Mouse (Mus musculus): ENCODE measurements around the gene Per1. TPM values are rescaled to one million over a fixed set of nuclear protein-coding genes. Genes with fewer than 3 reads are reported as not detected.

Per1 gene
- polyA plus RNA-seq (2015; fragmentation: Nextera tagmentation; extraction: Ambion mirVana): 8.0 and 8.4 TPM in 2 replicates

DNA sequence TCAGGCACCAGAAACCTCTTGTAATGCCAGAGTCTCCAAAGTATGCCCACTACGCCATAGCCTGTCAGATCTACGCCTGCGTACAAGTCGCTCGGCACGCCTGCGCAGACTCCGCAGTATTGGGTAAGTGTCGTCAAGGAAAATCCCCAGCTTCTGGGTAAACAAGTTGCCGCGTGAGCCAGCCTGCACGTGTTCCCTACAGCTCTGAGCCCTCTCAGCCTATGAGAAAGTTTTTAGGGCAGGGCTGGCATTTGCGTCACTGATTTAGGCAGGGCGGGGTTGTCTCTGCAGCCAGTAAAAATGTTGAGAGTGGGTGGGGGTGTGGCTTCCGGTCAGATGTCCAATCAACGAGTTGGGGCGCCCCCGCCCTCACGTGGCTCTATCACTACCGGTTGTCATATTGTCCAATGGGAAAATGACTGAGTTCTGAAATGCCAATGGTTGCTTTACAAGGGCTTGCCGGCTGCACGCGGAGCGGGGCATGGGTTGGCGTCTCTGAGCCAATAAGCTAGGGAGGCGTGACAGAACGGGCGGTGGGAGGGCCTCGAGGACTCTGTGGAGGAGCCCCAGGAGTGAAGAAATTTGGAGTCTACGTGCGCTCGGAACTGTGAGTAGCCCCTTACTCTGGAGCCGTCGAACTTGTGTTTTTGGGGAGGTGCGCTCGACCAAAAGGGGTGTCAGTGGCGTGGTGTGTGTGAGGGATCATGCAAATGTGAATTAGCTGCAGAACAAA is at the start of gene Per1:
Per1 (plus strand) TSS at position 521 of the 733 bp plus-strand sequence.
- H3K4me3 ChIP-seq: peak within 1 kb of the TSS; percentile 63
- WGBS: under 1% methylated on average over 37 of the region's 37 CpGs
- ATAC-seq (ENCODE audit: low read depth): peak; percentile 93

DNA sequence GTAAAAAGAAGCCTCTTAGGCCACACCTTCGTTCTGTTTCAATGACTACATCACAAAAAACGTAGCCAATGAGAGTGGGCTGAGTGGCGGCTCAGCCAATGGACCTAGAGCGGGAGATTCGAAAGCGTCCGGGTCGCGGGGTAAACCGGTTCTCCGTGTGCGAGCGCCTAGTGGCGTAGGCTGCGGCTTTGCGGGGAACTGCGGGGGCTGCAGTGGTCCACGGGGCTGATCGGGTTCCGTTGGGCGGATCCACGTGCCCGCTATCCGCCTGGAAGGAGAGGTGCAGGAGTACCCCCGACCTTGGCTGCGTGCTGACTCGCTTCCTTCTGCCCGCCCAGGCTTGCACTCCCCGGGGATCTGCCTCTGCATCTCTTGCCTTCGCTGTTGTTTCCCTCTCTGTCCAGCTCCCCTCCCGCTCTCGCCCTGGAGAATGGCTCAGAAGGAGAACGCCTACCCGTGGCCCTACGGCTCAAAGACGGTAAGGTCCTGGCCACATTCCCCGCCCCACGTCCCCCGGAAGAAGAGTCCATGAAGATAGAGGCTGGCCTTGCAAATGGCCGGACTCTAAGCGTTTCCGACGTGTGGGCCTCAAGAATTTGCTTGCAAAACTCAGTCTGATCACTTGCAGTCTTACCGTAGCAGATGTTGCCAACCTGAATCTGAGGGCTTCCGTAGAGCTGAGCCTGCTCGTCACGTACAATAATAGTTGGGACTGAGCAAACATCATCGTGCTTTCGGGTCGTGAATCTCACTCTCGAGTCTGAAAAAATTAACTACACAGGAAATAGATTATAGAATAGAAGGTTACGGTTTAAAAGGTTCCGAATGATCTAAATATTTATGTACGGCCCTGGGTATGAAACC is 49.3 kb upstream of the Per1 start, which contains the start of gene Aurkb:
Aurkb (plus strand) TSS at position 117 of the 864 bp plus-strand sequence.
- Histone ChIP-seq H3K4me3 (peak within 1 kb of the TSS; percentile 63), H3K9ac (peak within 1 kb of the TSS; percentile 67), H3K36me3 (no peaks in the 10 kb centered on the region; the same call in 1 of the 2 replicates), H3K27me3 (no peaks in the 10 kb centered on the region), H3K4me1 (replicated peaks) (peaks cover 18% of the 10 kb centered on the region), H3K4me2 (peak within 1 kb of the TSS; percentile 90), H3K27ac (replicated peaks) (peak within 1 kb of the TSS; percentile 39; the same call in 1 of the 2 replicates), H3K9me3 (no peaks in the 10 kb centered on the region)
- WGBS: 1% methylated on average over 54 of the region's 54 CpGs
- ATAC-seq (ENCODE audit: low read depth): peak; percentile 55

More for the DNA sequence above, at the start of gene Per1:
- Histone ChIP-seq H3K36me3 (peaks cover 28% of the 10 kb centered on the region), H3K4me1 (replicated peaks) (peaks cover 79% of the 10 kb centered on the region), H3K9me3 (no peaks in the 10 kb centered on the region), H3K27ac (replicated peaks) (peak within 1 kb of the TSS; percentile 88), H3K9ac (peak within 1 kb of the TSS; percentile 64), H3K4me2 (peak within 1 kb of the TSS; percentile 93), H3K27me3 (no peaks in the 10 kb centered on the region; the same call in 1 of the 2 replicates)

DNA sequence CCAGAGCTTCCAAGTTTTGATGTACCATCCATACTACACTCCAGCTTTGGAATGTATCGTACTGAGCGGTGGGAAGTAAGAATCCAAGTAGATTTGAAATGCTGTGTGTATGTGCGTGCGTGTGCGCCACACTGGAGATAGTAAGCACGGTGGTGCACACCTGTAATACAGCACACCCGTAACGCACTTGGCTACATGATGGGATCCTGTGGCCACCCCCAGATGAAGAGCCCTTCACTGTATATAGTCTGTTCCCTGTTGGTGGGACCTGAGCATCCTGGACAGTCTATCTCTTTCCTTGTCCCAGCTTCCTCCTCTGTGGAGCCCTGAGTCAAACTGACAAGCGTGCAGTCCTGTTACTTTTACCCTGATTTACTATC is 48.6 kb upstream of the Per1 start:
- WGBS: 17% methylated on average over 9 of the region's 9 CpGs

DNA sequence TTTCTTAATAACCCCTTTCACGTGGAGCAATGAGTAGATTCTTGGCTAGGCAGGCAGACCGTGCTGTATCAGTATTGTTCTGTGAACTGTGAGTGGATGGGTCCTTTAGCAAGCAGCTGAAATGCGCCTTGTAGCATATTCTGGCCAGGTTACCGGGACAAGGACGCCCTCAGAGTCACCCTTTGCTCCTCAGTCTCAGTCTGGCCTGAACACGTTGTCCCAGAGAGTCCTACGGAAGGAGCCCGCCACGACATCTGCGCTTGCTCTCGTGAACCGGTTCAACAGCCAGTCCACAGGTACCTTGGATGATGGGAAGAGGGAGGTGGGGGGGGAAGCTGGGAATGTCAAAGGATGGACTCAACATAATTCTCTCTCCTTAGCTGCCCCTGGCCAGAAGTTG is 47.4 kb upstream of the Per1 start:
- ATAC-seq (ENCODE audit: low read depth): no peak
- Histone ChIP-seq H3K4me1 (replicated peaks) (peaks cover 18% of the 10 kb centered on the region), H3K27ac (replicated peaks) (no peak overlapping the region), H3K9ac (no peak overlapping the region), H3K27me3 (no peaks in the 10 kb centered on the region), H3K36me3 (no peaks in the 10 kb centered on the region; the same call in 1 of the 2 replicates), H3K4me3 (no peak overlapping the region), H3K4me2 (peak overlapping the region; percentile 90; the same call in 1 of the 2 replicates), H3K9me3 (no peaks in the 10 kb centered on the region)
- WGBS: 93% methylated on average over 12 of the region's 12 CpGs

More for the DNA sequence above, 48.6 kb upstream of the Per1 start:
- Histone ChIP-seq H3K36me3 (no peaks in the 10 kb centered on the region; the same call in 1 of the 2 replicates), H3K9ac (peak overlapping the region; percentile 67), H3K4me3 (peak overlapping the region; percentile 63), H3K4me1 (replicated peaks) (peaks cover 18% of the 10 kb centered on the region), H3K9me3 (no peaks in the 10 kb centered on the region), H3K27ac (replicated peaks) (no peak overlapping the region), H3K4me2 (peak overlapping the region; percentile 90), H3K27me3 (no peaks in the 10 kb centered on the region)
- no peak for ATAC-seq (ENCODE audit: low read depth)

DNA sequence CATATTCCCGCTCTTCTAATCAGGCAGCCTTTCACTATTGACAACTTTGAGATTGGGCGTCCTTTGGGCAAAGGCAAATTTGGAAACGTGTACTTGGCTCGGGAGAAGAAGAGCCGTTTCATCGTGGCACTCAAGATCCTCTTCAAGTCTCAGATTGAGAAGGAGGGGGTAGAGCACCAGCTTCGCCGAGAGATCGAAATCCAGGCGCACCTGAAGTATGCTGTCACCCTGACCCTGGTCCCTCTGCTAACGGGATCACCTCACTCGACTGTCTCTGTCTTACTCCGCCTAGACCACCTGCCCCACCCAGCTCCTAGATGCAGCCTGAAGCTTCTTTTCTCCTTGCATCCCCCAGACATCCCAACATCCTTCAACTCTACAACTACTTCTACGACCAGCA is 46.9 kb upstream of the Per1 start:
- Histone ChIP-seq H3K36me3 (no peaks in the 10 kb centered on the region; the same call in 1 of the 2 replicates), H3K9ac (no peak overlapping the region), H3K4me3 (no peak overlapping the region), H3K27me3 (no peaks in the 10 kb centered on the region), H3K27ac (replicated peaks) (no peak overlapping the region), H3K9me3 (no peaks in the 10 kb centered on the region), H3K4me2 (no peak overlapping the region), H3K4me1 (replicated peaks) (peaks cover 18% of the 10 kb centered on the region)
- WGBS: 94% methylated on average over 14 of the region's 14 CpGs
- ATAC-seq (ENCODE audit: low read depth): no peak

DNA sequence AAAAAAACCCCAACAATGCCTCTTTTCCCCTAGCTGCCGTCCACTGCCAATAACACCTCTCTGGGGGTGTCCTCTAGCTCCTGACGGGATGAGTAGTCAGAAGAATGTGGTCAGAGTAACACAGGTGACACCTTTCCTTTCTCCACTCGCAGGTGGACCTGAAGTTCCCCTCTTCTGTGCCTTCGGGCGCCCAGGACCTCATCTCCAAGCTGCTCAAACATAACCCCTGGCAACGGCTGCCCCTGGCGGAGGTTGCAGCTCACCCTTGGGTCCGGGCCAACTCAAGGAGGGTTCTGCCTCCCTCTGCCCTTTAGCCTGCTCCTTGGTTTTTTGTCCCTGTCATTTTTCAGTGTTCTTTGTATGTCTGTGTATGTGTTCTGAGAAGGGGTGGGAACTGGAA is 44.3 kb upstream of the Per1 start:
- Histone ChIP-seq H3K4me3 (no peak overlapping the region), H3K9ac (no peak overlapping the region), H3K9me3 (no peaks in the 10 kb centered on the region), H3K27ac (replicated peaks) (no peak overlapping the region), H3K27me3 (no peaks in the 10 kb centered on the region), H3K4me2 (no peak overlapping the region), H3K4me1 (replicated peaks) (peaks cover 16% of the 10 kb centered on the region), H3K36me3 (no peaks in the 10 kb centered on the region; the same call in 1 of the 2 replicates)
- 84% methylated on average over 8 of the region's 8 CpGs for WGBS
- ATAC-seq (ENCODE audit: low read depth): no peak

DNA sequence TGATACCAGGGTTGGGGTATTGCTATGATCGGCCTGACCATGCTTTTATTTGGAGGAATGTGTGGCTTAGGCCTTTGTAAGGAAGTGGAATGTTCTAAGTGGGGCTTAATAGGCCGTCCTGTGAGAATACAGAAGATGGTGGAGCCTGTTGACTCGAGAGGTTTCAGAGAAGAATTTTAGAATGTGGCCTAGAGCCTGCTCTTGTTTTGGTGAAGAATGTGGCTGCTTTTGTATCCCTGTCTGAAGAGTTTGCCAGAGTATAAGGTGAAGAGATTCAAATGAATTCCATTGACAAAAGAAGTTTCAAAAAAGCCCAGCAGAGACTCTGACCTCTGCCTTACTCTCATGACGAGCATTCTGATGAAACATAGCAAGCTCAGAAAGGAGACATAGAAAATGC is 43.2 kb upstream of the Per1 start:
- H3K4me1 ChIP-seq (replicated peaks): peaks cover 6% of the 10 kb centered on the region
- H3K4me3 ChIP-seq: no peak overlapping the region
- H3K9me3 ChIP-seq: no peaks in the 10 kb centered on the region
- H3K4me2 ChIP-seq: no peak overlapping the region
- H3K27ac ChIP-seq (replicated peaks): no peak overlapping the region
- no peak overlapping the region for H3K9ac ChIP-seq
- H3K36me3 ChIP-seq: no peaks in the 10 kb centered on the region; the same call in 1 of the 2 replicates
- WGBS: 74% methylated on average over 4 of the region's 4 CpGs
- ATAC-seq (ENCODE audit: low read depth): no peak
- no peaks in the 10 kb centered on the region for H3K27me3 ChIP-seq

DNA sequence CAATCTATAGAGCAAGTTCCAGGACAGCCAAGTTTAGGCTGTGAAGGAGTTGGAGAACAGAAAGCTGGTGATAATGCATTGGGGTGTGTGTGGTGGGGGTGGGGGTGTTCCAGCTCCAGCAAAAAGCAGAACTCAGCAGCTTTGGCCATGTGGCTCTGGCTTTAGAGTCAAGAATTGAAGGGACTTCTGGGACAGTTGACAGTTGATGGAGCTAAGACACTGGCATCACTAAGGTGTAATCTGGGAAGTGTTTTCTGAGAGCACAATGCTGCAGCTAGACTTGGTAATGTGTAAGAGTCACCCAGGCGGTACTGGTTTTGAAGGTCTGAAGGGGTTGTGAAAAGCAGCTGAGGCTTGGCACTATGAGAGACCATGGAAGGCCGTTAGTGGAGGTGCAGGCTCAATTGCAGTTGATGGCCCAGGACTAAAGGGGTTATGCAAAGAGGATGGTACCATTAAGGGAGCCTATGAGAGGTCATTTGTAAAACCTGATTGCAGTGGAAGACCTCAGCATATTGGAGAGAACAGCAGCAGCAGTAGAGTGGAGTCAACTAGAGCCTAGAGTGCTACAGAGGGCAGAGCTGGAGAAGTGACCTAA is 42.1 kb upstream of the Per1 start:
- 58% methylated on average over 2 of the region's 2 CpGs for WGBS
- Histone ChIP-seq H3K4me3 (no peak overlapping the region), H3K9me3 (no peaks in the 10 kb centered on the region), H3K4me1 (replicated peaks) (peaks cover 4% of the 10 kb centered on the region), H3K36me3 (no peaks in the 10 kb centered on the region; the same call in 1 of the 2 replicates), H3K27ac (replicated peaks) (no peak overlapping the region), H3K4me2 (no peak overlapping the region), H3K9ac (no peak overlapping the region), H3K27me3 (no peaks in the 10 kb centered on the region)
- ATAC-seq (ENCODE audit: low read depth): no peak

DNA sequence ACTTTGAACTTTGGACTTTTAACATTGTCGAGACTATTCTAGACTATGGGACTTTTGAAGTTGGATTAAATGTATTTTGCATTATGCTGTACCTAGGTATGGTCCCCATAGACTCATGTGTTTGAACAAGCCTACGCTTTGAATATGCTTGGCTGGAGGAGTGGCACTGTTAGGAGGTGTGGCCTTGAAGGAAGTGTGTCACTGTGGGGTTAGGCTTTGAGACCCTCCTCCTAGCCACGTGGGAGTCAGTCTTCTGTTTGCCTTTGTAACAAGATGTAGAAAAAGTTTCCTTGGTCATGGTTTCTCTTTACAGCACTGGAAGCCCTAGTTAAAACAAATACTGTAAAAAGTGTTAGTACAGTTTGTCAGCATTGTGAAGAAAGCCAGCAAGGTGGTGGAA is 41.2 kb upstream of the Per1 start:
- no peak for ATAC-seq (ENCODE audit: low read depth)
- Histone ChIP-seq H3K4me1 (replicated peaks) (peaks cover 13% of the 10 kb centered on the region), H3K27ac (replicated peaks) (no peak overlapping the region), H3K4me3 (no peak overlapping the region), H3K27me3 (no peaks in the 10 kb centered on the region), H3K4me2 (no peak overlapping the region), H3K9ac (no peak overlapping the region), H3K9me3 (no peaks in the 10 kb centered on the region), H3K36me3 (no peaks in the 10 kb centered on the region; the same call in 1 of the 2 replicates)
- 79% methylated on average over 3 of the region's 3 CpGs for WGBS

DNA sequence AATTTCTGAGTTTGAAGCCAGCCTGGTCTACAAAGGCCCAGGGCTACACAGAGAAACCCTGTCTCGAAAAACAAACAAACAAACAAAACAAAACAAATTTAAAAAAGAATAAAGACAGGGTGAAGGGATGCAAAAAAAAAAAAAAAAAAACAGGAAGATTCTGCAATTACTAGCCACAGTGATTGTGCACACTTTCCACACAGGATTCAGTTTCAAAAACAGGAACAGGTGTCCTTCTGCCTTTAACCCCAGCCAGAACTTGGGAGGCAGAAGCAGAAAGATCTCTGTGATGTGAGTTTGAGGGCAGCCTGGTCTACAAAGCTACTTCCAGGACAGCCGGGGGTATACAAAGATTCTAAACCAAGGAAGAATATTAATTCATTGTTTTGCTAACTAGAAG is 36.8 kb upstream of the Per1 start:
- H3K4me1 ChIP-seq (replicated peaks): peaks cover 31% of the 10 kb centered on the region
- 73% methylated on average over 2 of the region's 2 CpGs for WGBS
- no peaks in the 10 kb centered on the region for H3K9me3 ChIP-seq
- no peaks in the 10 kb centered on the region for H3K36me3 ChIP-seq
- no peaks in the 10 kb centered on the region for H3K27me3 ChIP-seq
- peak overlapping the region; percentile 80 for H3K9ac ChIP-seq
- peak overlapping the region; percentile 81 for H3K4me3 ChIP-seq
- ATAC-seq (ENCODE audit: low read depth): no peak
- H3K4me2 ChIP-seq: peak overlapping the region; percentile 76
- H3K27ac ChIP-seq (replicated peaks): peak overlapping the region; percentile 91

DNA sequence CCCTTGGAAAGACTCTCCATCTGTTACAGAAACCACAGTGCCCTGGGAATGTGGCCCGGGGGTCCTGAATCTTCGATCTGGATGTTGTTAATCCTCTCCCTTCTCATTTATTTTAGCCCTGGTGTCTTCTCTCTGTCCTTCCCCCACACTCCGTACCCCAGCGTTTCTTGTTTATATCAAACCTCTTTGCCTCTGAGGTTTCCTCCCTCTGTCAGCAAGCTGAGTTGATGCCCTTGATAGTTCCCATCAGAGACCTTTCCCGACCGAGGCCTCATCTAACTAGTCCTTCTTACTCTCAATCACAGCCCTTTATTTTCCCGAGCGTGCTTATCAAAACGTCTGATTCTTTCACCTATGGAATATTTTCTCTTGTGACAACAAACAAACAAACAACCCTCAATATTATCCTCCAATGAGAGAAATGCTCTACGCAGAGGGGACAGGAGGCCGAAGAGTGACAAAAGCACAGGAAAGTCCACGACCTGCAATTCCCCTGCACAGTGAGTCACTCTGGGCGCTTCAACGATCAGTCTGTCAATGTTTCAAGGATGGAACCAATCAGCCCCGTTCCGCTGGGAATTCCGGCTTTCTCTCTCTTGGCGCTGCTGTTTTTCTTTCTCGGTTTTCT is 36.2 kb upstream of the Per1 start:
- peak overlapping the region; percentile 91 for H3K27ac ChIP-seq (replicated peaks)
- H3K9me3 ChIP-seq: no peaks in the 10 kb centered on the region
- WGBS: 2% methylated on average over 19 of the region's 19 CpGs
- H3K36me3 ChIP-seq: no peaks in the 10 kb centered on the region
- peak overlapping the region; percentile 81 for H3K4me3 ChIP-seq
- H3K27me3 ChIP-seq: no peaks in the 10 kb centered on the region
- peak overlapping the region; percentile 80 for H3K9ac ChIP-seq
- peaks cover 35% of the 10 kb centered on the region for H3K4me1 ChIP-seq (replicated peaks)
- ATAC-seq (ENCODE audit: low read depth): peak; percentile 19; the same call in 1 of the 2 replicates
- peak overlapping the region; percentile 76 for H3K4me2 ChIP-seq
